Mouse (Mus musculus): ENCODE data around the gene Cnga4. TPM values are rescaled to one million over a fixed set of nuclear protein-coding genes. Genes with fewer than 3 reads are reported as not detected.
"Not testable (repeated sequence)": the region's sequence is repeated elsewhere in the genome, so short reads cannot be mapped to it uniquely, and the experiment has no call there.

Cnga4 gene
- 0.11 TPM in 1 of 2 replicates, not detected in the other for polyA plus RNA-seq (2015; fragmentation: Nextera tagmentation; extraction: Ambion mirVana)

DNA sequence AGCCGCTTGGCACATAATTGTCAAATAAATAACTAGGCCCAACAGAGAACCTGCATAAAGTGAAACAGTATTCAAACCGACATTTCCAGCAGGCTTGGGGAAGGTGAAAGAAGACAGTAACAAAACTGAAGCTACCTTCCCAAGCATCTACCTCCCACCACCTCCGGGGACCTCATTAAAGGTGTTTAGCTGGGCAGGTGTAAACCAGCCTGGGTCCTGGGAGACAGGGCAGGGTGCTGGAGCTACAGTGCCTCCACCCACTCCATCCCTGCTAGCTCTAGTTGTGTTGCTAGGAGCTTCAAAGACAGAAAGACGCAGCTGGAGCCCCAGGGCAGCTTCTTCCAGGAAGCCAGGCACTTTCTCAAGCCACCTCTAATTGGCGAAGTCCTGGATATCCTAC lies at the start of gene Cnga4:
Cnga4 (plus strand) TSS at position 301 of the 400 bp plus-strand sequence.
- Histone ChIP-seq H3K27me3 (replicated peaks; ENCODE audit: insufficient read depth, low read length) (no peaks in the 10 kb centered on the region), H3K9ac (replicated peaks; ENCODE audit: low read depth) (no peak within 1 kb of the TSS), H3K4me2 (replicated peaks; ENCODE audit: low read depth, low read length) (no peak within 1 kb of the TSS), H3K9me3 (ENCODE audit: low read length) (no peaks in the 10 kb centered on the region), H3K27ac (ENCODE audit: low read length) (no peak within 1 kb of the TSS), H3K4me3 (ENCODE audit: low read depth, low read length) (no peak within 1 kb of the TSS), H3K36me3 (ENCODE audit: insufficient read depth, low read length) (no peaks in the 10 kb centered on the region), H3K4me1 (ENCODE audit: insufficient read depth, low read depth, low read length) (0 out of 2 replicates have a peak, but pooled peaks cover under 1% of the 10 kb centered on the region)
- 61% methylated on average over 5 of the region's 5 CpGs for WGBS
- DNase-seq (ENCODE audit: low spot score), result no peak
- TF ChIP-seq CTCF (IDR thresholded peaks at IDR 0.05) (no peak), EP300 (IDR thresholded peaks at IDR 0.05) (no peak)
- ATAC-seq, result no peak

- H3K27me3 ChIP-seq (replicated peaks; ENCODE audit: insufficient read depth, low read length); DNase-seq (ENCODE audit: low spot score); H3K4me3 ChIP-seq (ENCODE audit: low read depth, low read length); H3K27ac ChIP-seq (ENCODE audit: low read length); ATAC-seq; H3K9me3 ChIP-seq (ENCODE audit: low read length); H3K4me2 ChIP-seq (replicated peaks; ENCODE audit: low read depth, low read length); H3K36me3 ChIP-seq (ENCODE audit: insufficient read depth, low read length); H3K4me1 ChIP-seq (ENCODE audit: insufficient read depth, low read depth, low read length); H3K9ac ChIP-seq (replicated peaks; ENCODE audit: low read depth): not testable (repeated sequence)
- WGBS, result no CpG with 5 or more reads among the region's 5 CpGs
These were observed 48.3 kb upstream of the Cnga4 start for GRCm38 (mm10) chr7:105356064-105356463.

DNA sequence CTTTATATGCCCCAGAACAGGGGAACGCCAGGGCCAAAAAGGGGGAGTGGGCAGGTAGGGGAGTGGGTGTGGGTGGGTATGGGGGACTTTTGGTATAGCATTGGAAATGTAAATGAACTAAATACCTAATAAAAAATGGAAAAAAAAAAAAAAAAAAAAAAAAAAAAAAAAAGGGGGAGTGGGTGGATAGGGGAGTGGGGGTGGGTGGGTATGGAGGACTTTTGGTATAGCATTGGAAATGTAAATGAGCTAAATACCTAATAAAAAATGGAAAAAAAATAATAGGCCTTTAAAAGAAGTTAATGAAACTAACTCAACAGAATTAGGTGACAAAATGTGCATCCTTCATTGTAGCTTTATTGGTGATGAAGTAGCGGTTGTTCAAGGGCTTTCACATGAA lies 47.9 kb upstream of the Cnga4 start:
- not testable (repeated sequence) for H3K27ac ChIP-seq (ENCODE audit: low read length); DNase-seq (ENCODE audit: low spot score); H3K9ac ChIP-seq (replicated peaks; ENCODE audit: low read depth); H3K4me1 ChIP-seq (ENCODE audit: insufficient read depth, low read depth, low read length); H3K9me3 ChIP-seq (ENCODE audit: low read length); H3K36me3 ChIP-seq (ENCODE audit: insufficient read depth, low read length); H3K4me3 ChIP-seq (ENCODE audit: low read depth, low read length); H3K4me2 ChIP-seq (replicated peaks; ENCODE audit: low read depth, low read length); H3K27me3 ChIP-seq (replicated peaks; ENCODE audit: insufficient read depth, low read length); ATAC-seq
- 93% methylated on average over 1 of the region's 2 CpGs for WGBS

DNA sequence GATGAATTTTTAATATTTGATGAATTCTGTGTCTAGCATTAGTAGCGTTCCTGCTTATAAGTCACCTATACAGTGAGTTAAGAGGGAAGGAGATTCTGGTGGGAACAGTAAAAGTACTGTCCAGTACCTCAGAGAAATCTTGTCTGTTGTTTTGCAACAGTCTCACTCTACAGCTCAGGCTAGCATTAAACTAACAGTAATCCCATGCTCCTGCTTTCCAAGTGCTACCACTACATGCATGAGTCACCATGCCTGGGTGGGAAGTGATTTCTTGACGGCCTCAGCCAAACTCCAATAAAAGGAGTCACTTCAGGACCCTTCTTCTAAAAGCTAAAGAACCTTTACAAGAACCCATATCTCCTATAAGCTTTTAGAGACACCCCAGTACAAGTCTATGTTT lies 42.7 kb upstream of the Cnga4 start:
- Histone ChIP-seq H3K36me3 (ENCODE audit: insufficient read depth, low read length) (no peaks in the 10 kb centered on the region), H3K9ac (replicated peaks; ENCODE audit: low read depth) (no peak overlapping the region), H3K9me3 (ENCODE audit: low read length) (no peaks in the 10 kb centered on the region), H3K4me1 (ENCODE audit: insufficient read depth, low read depth, low read length) (no peaks in the 10 kb centered on the region), H3K27ac (ENCODE audit: low read length) (no peak overlapping the region), H3K4me2 (replicated peaks; ENCODE audit: low read depth, low read length) (no peak overlapping the region), H3K27me3 (replicated peaks; ENCODE audit: insufficient read depth, low read length) (no peaks in the 10 kb centered on the region), H3K4me3 (ENCODE audit: low read depth, low read length) (no peak overlapping the region)
- TF ChIP-seq EP300 (IDR thresholded peaks at IDR 0.05) (no peak), CTCF (IDR thresholded peaks at IDR 0.05) (no peak)
- 62% methylated on average over 2 of the region's 2 CpGs for WGBS
- ATAC-seq (no peak), DNase-seq (ENCODE audit: low spot score) (no peak)

GRCm38 (mm10) chr7:105367268-105367667 lies 37.1 kb upstream of the Cnga4 start:
- no peak for DNase-seq (ENCODE audit: low spot score)
- no peak overlapping the region for H3K4me3 ChIP-seq (ENCODE audit: low read depth, low read length)
- no peak overlapping the region for H3K27ac ChIP-seq (ENCODE audit: low read length)
- H3K9me3 ChIP-seq (ENCODE audit: low read length), result no peaks in the 10 kb centered on the region
- no peaks in the 10 kb centered on the region for H3K27me3 ChIP-seq (replicated peaks; ENCODE audit: insufficient read depth, low read length)
- ATAC-seq, result no peak
- WGBS, result 83% methylated on average over 5 of the region's 5 CpGs
- no peak for TF ChIP-seq EP300 (IDR thresholded peaks at IDR 0.05)
- TF ChIP-seq CTCF (IDR thresholded peaks at IDR 0.05), result no peak
- H3K4me2 ChIP-seq (replicated peaks; ENCODE audit: low read depth, low read length), result no peak overlapping the region
- H3K4me1 ChIP-seq (ENCODE audit: insufficient read depth, low read depth, low read length), result no peaks in the 10 kb centered on the region
- no peak overlapping the region for H3K9ac ChIP-seq (replicated peaks; ENCODE audit: low read depth)
- H3K36me3 ChIP-seq (ENCODE audit: insufficient read depth, low read length), result no peaks in the 10 kb centered on the region

DNA sequence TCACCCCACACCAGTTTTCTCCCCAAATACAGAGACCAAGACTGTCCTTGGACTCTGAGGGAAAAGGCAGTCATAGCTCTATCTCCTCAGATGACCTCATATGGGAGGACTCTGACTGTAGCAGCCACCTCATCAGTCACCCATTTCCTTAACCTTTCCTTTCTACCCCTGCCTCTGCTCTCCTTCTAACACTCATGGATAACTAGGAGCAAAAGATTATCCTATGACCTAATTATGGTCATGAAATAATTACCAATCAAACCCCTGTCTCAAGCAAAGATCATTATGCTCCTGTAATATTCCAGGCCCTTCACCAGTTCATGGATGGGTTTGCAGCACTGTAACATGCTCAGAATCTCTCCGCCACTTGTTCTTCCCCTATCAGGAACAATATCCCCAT lies 36.4 kb upstream of the Cnga4 start, which contains the start of gene Olfr692:
Olfr692 (plus strand) TSS at position 301 of the 400 bp plus-strand sequence.
- 94% methylated on average over 1 of the region's 1 CpGs for WGBS
- Histone ChIP-seq H3K4me1 (ENCODE audit: insufficient read depth, low read depth, low read length) (no peaks in the 10 kb centered on the region), H3K4me3 (ENCODE audit: low read depth, low read length) (no peak within 1 kb of the TSS), H3K27me3 (replicated peaks; ENCODE audit: insufficient read depth, low read length) (no peaks in the 10 kb centered on the region), H3K9me3 (ENCODE audit: low read length) (no peaks in the 10 kb centered on the region), H3K27ac (ENCODE audit: low read length) (no peak within 1 kb of the TSS), H3K36me3 (ENCODE audit: insufficient read depth, low read length) (no peaks in the 10 kb centered on the region), H3K9ac (replicated peaks; ENCODE audit: low read depth) (no peak within 1 kb of the TSS), H3K4me2 (replicated peaks; ENCODE audit: low read depth, low read length) (no peak within 1 kb of the TSS)
- DNase-seq (ENCODE audit: low spot score) (no peak), ATAC-seq (no peak)
- TF ChIP-seq CTCF (IDR thresholded peaks at IDR 0.05) (no peak), EP300 (IDR thresholded peaks at IDR 0.05) (no peak)

DNA sequence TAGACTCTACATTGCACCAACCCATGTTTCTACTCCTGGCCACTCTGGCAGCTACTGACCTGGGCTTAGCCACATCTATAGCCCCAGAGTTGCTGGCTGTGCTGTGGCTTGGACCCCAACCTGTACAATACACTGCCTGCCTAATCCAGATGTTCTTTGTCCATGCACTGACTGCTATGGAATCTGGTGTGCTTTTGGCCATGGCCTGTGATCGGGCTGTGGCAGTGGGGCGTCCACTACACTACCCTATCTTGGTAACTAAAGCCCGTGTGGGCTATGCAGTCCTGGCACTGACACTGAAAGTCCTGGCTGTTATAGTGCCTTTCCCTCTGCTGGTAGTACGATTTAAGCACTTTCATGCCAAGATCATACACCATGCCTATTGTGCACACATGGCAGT lies 35.8 kb upstream of the Cnga4 start:
- Histone ChIP-seq H3K27me3 (replicated peaks; ENCODE audit: insufficient read depth, low read length) (no peaks in the 10 kb centered on the region), H3K27ac (ENCODE audit: low read length) (no peak overlapping the region), H3K9me3 (ENCODE audit: low read length) (no peaks in the 10 kb centered on the region), H3K36me3 (ENCODE audit: insufficient read depth, low read length) (no peaks in the 10 kb centered on the region), H3K9ac (replicated peaks; ENCODE audit: low read depth) (no peak overlapping the region), H3K4me2 (replicated peaks; ENCODE audit: low read depth, low read length) (no peak overlapping the region), H3K4me3 (ENCODE audit: low read depth, low read length) (no peak overlapping the region), H3K4me1 (ENCODE audit: insufficient read depth, low read depth, low read length) (no peaks in the 10 kb centered on the region)
- no peak for ATAC-seq
- no peak for DNase-seq (ENCODE audit: low spot score)
- 93% methylated on average over 4 of the region's 4 CpGs for WGBS
- TF ChIP-seq CTCF (IDR thresholded peaks at IDR 0.05) (no peak), EP300 (IDR thresholded peaks at IDR 0.05) (no peak)

Data from lung, postnatal 0 days (tissue).